Mouse (Mus musculus) spleen, adult 2 months (tissue): Measurements from ENCODE around the gene Appl1. TPM values are rescaled to one million over a fixed set of nuclear protein-coding genes. Genes with fewer than 3 reads are reported as not detected.

Experiments used
- DNase-seq, 2 experiments: peaks; one replicate each; pipeline versions ENCODE4 v3.0.0 to v3.0.0-alpha.2; 2012 to 2021; ENCODE audit warnings: low spot score in 2 of 2, low read depth in 1 of 2
- H3K27ac ChIP-seq: fragments of 200-500 bp; 2 replicates; pipeline ENCODE4 v1.5.1; 2012; ENCODE audit warnings: low read length, inconsistent platforms; ENCODE audit not compliant: insufficient read depth
- H3K27me3 ChIP-seq: fragments of 200-500 bp; 2 replicates; pipeline ENCODE4 v1.6.1; 2012; ENCODE audit warnings: mild to moderate bottlenecking, moderate library complexity, low read length, inconsistent platforms; ENCODE audit not compliant: control insufficient read depth, insufficient read depth
- H3K36me3 ChIP-seq: fragments of 200-500 bp; 2 replicates; pipeline ENCODE4 v1.6.1; 2012; ENCODE audit warnings: mild to moderate bottlenecking, low read length, inconsistent platforms; ENCODE audit not compliant: control insufficient read depth, insufficient read depth
- H3K4me1 ChIP-seq: fragments of 200-500 bp; 2 replicates; pipeline ENCODE4 v1.6.1; 2011; ENCODE audit warnings: inconsistent platforms; ENCODE audit not compliant: control insufficient read depth, insufficient read depth, insufficient read length
- H3K4me3 ChIP-seq: fragments of 200-500 bp; 2 replicates; pipeline ENCODE4 v1.5.1; 2011; ENCODE audit warnings: mild to moderate bottlenecking, inconsistent platforms; ENCODE audit not compliant: insufficient read depth, insufficient read length; ENCODE audit errors: extremely low read depth
- CTCF ChIP-seq: fragments of 200-500 bp; IDR thresholded peaks from 2 replicates; pipeline ENCODE4 v1.5.1; 2011; ENCODE audit warnings: mild to moderate bottlenecking, inconsistent platforms; ENCODE audit not compliant: insufficient read depth, insufficient read length, insufficient replicate concordance; ENCODE audit errors: extremely low read depth
- POLR2A ChIP-seq: fragments of 200-500 bp; IDR thresholded peaks from 2 replicates; pipeline ENCODE4 v1.6.1; 2011; ENCODE audit warnings: low read depth, low read length, inconsistent platforms
- WGBS: fragments of 180-500 bp; shearing (Covaris S2); methylation state at CpG from one replicate; pipeline ENCODE4 v1.1.7; 2018; 5-methylcytosine and 5-hydroxymethylcytosine counted together
- polyA plus RNA-seq: library from polyadenylated mRNA; depleted of rRNA; stranded (reverse); fragments of >200 nt; gene quantifications from 2 replicates; pipeline ENCODE4 v1.2.3, GENCODE M21; 2012

Appl1 gene
- polyA plus RNA-seq, 1 experiment: 2.5 TPM

DNA sequence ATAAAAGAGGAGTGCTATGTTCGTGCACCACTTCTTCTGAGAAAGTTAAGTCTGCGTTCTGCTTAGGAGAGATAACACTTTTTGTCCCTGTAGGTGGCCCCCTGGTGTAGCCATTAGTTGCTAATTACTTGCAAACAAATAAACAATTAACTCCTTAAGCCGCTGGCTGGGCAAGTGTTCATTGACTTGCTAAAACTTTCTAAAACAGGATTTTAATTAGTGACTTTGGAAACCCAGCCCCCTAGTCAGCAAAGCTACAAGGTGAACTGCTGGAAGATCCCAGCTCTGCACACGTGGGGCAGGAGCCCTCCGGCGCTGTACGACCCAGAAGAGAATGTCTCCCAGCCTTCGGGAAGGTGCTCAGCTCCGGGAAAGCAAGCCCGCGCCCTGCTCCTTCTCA is 29.4 kb upstream of the Appl1 start:
- WGBS: 48% methylated on average over 11 of the region's 11 CpGs
- Histone ChIP-seq H3K36me3 (no peaks in the 10 kb centered on the region), H3K4me1 (no peaks in the 10 kb centered on the region), H3K27me3 (no peaks in the 10 kb centered on the region), H3K27ac (no peak overlapping the region), H3K4me3 (no peak overlapping the region)
- TF ChIP-seq CTCF: no peak
- TF ChIP-seq POLR2A: no peak
- no peak for DNase-seq

- H3K36me3 ChIP-seq: no peaks in the 10 kb centered on the region
- no peaks in the 10 kb centered on the region; the same call in 1 of the 2 replicates for H3K4me1 ChIP-seq
- no peak overlapping the region for H3K4me3 ChIP-seq
- no peaks in the 10 kb centered on the region for H3K27me3 ChIP-seq
- DNase-seq: no peak
- no peak overlapping the region for H3K27ac ChIP-seq
- TF ChIP-seq CTCF (no peak), POLR2A (no peak)
Measured at GRCm38 (mm10) chr14:26996257-26996656, 25.2 kb upstream of the Appl1 start.

DNA sequence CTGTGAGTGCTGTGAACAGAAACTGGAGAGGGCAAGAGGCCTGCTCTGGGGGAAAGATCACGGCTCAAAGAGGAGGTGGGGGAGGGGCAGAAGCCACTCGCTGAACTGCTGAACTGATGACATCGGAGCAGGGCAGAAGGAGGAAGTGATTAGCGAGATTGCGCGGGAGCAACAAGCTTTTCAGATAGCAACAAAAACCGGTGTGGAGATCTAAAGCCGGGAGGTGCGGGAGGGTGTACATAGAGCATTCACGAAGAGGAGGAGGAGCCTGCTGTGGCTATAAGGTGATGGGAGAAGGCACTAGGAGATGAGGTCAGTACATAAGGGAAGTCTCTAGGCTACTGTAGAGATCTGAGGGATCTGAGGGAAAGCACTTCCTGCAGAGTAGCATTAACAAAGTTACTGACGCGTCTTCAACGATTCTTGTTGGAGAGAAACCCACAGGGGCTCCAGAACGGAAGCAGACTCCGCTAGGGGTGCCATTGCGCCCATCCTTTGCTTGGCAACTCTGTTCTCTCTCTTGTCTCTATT is 23.2 kb upstream of the Appl1 start, which contains the start of gene Hesx1:
Gene Hesx1 (plus strand): TSS at position 206 of the 531 bp plus-strand sequence.
- Histone ChIP-seq H3K36me3 (no peaks in the 10 kb centered on the region), H3K4me1 (no peaks in the 10 kb centered on the region; the same call in 1 of the 2 replicates), H3K27me3 (no peaks in the 10 kb centered on the region), H3K4me3 (peak within 1 kb of the TSS; percentile 52), H3K27ac (peak within 1 kb of the TSS; percentile 64; the same call in 1 of the 2 replicates)
- WGBS: 1% methylated on average over 16 of the region's 16 CpGs
- peak; percentile 51 to 56 for DNase-seq
- TF ChIP-seq POLR2A (no peak), CTCF (peak; percentile 20; the same call in 1 of the 2 replicates)

DNA sequence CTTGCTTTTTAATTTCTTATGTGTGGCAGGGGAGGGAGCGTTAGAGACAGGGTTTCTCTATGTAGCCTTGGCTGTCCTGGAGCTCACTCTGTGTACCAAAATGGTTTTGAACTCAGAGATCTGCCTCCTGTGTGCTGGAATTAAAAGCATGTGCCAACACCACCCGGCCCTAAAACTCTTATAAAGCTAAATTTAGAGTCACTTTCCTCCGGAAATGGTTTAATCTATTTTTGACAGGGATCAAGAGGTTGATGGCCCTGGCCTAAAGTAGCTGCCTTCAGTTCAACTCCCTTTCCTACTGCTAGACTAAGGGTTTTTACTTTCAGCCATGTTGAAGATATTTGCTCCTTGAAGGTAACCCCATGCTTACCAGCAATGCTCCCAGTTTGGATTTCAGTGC is 22.4 kb upstream of the Appl1 start:
- DNase-seq: no peak
- TF ChIP-seq CTCF: no peak
- TF ChIP-seq POLR2A: no peak

GRCm38 (mm10) chr14:26991622-26992021 is 20.6 kb upstream of the Appl1 start:
- 87% methylated on average over 18 of the region's 18 CpGs for WGBS
- no peak overlapping the region for H3K27ac ChIP-seq
- TF ChIP-seq POLR2A: no peak
- no peak for TF ChIP-seq CTCF
- H3K4me3 ChIP-seq: no peak overlapping the region
- H3K27me3 ChIP-seq: no peaks in the 10 kb centered on the region
- H3K36me3 ChIP-seq: no peaks in the 10 kb centered on the region
- no peak for DNase-seq
- H3K4me1 ChIP-seq: no peaks in the 10 kb centered on the region; the same call in 1 of the 2 replicates

More for the DNA sequence above, 22.4 kb upstream of the Appl1 start:
- H3K36me3 ChIP-seq: no peaks in the 10 kb centered on the region
- H3K27ac ChIP-seq: no peak overlapping the region
- no peaks in the 10 kb centered on the region; the same call in 1 of the 2 replicates for H3K4me1 ChIP-seq
- H3K27me3 ChIP-seq: no peaks in the 10 kb centered on the region
- no peak overlapping the region for H3K4me3 ChIP-seq
- WGBS: 41% methylated on average over 3 of the region's 3 CpGs

DNA sequence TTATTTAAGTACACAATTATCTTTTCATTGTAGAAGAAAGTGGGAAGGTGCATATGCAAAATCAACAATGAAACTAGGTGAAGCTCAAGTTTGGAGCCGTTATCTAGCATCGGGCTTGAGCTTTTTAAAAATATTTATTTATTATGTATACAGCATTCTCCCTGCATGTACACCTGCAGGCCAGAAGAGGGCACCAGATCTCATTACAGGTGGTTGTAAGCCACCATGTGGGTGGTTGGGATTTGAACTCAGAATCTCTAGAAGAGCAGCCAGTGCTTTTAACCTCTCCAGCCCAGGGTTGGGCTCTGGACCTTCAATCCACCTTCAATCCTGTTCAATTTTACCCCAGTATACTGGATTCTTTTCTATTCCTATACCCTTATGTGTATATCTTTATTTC is 17.7 kb upstream of the Appl1 start:
- H3K27ac ChIP-seq: no peak overlapping the region
- no peaks in the 10 kb centered on the region for H3K4me1 ChIP-seq
- H3K36me3 ChIP-seq: no peaks in the 10 kb centered on the region
- whole genome bisulfite sequencing: 72% methylated on average over 2 of the region's 2 CpGs
- H3K27me3 ChIP-seq: no peaks in the 10 kb centered on the region
- DNase-seq: peak in 1 of 2 experiments; percentile 28
- H3K4me3 ChIP-seq: no peak overlapping the region
- TF ChIP-seq CTCF (peak; percentile 20; the same call in 1 of the 2 replicates), POLR2A (no peak)

GRCm38 (mm10) chr14:26982150-26982530 is 11.1 kb upstream of the Appl1 start:
- H3K27me3 ChIP-seq: no peaks in the 10 kb centered on the region
- H3K4me1 ChIP-seq: no peaks in the 10 kb centered on the region
- TF ChIP-seq CTCF (no peak), POLR2A (no peak)
- no peak for DNase-seq
- H3K36me3 ChIP-seq: no peaks in the 10 kb centered on the region
- WGBS: 79% methylated on average over 5 of the region's 5 CpGs
- H3K4me3 ChIP-seq: no peak overlapping the region
- no peak overlapping the region for H3K27ac ChIP-seq
